Mouse (Mus musculus) intestine, embryonic 14.5 days (tissue): ENCODE data around the gene Olfr547. TPM values are rescaled to one million over a fixed set of nuclear protein-coding genes. Genes with fewer than 3 reads are reported as not detected.

Source experiments
- ATAC-seq: fragments of 200-750 bp; cut with Nextera tagmentation; replicated peaks from 2 replicates; pipeline ENCODE4 v1.8.0; 2017; ENCODE audit warnings: low read depth, moderate number of reproducible peaks, moderate TSS enrichment, moderate library complexity; ENCODE audit not compliant: low FRiP score, low TSS enrichment
- DNase-seq: peaks from one replicate; pipeline ENCODE4 v3.0.0-alpha.2; 2018; ENCODE audit warnings: low spot score
- H3K27ac ChIP-seq: fragments of 300-500 bp; sonication (generic); 2 replicates; pipeline ENCODE4 v1.5.1; 2014; ENCODE audit warnings: low read depth, mild to moderate bottlenecking, control low read depth
- H3K27me3 ChIP-seq: fragments of 300-500 bp; sonication (generic); replicated peaks from 2 replicates; pipeline ENCODE4 v1.6.1; 2014; ENCODE audit warnings: low read length, control low read depth; ENCODE audit not compliant: control insufficient read depth, insufficient read depth
- H3K36me3 ChIP-seq: fragments of 300-500 bp; sonication (generic); 2 replicates; pipeline ENCODE4 v1.6.1; 2014; ENCODE audit warnings: low read length, control low read depth; ENCODE audit not compliant: control insufficient read depth, insufficient read depth
- H3K4me1 ChIP-seq: fragments of 300-500 bp; sonication (generic); replicated peaks from 2 replicates; pipeline ENCODE4 v1.6.1; 2014; ENCODE audit warnings: low read length, control low read depth, mixed read lengths; ENCODE audit not compliant: control insufficient read depth, insufficient read depth
- H3K4me2 ChIP-seq: fragments of 300-500 bp; sonication (generic); 2 replicates; pipeline ENCODE4 v1.6.1; 2014; ENCODE audit warnings: low read length
- H3K4me3 ChIP-seq: fragments of 300-500 bp; sonication (generic); 2 replicates; pipeline ENCODE4 v1.5.1; 2014; ENCODE audit warnings: low read depth, low read length, control low read depth, mixed read lengths
- H3K9ac ChIP-seq: fragments of 300-500 bp; sonication (generic); 2 replicates; pipeline ENCODE4 v1.6.1; 2014; ENCODE audit warnings: mild to moderate bottlenecking, low read length
- H3K9me3 ChIP-seq: fragments of 300-500 bp; sonication (generic); 2 replicates; pipeline ENCODE4 v1.6.1; 2016; ENCODE audit warnings: low read length, control low read depth; ENCODE audit not compliant: control insufficient read depth
- WGBS: fragments of 180-500 bp; shearing (Covaris S2); extraction: QIAGEN DNeasy Blood & Tissue Kit; methylation state at CpG from one replicate; pipeline ENCODE4 v1.1.7; 2014; 5-methylcytosine and 5-hydroxymethylcytosine counted together
- polyA plus RNA-seq: library from polyadenylated mRNA; unstranded; fragments of >200 nt; fragmentation: Nextera tagmentation; extraction: Ambion mirVana; gene quantifications from 2 replicates; pipeline ENCODE4 v1.2.1, GENCODE M21; 2014

Gene Olfr547
- polyA plus RNA-seq, 1 experiment from 2014 or later = not detected

DNA sequence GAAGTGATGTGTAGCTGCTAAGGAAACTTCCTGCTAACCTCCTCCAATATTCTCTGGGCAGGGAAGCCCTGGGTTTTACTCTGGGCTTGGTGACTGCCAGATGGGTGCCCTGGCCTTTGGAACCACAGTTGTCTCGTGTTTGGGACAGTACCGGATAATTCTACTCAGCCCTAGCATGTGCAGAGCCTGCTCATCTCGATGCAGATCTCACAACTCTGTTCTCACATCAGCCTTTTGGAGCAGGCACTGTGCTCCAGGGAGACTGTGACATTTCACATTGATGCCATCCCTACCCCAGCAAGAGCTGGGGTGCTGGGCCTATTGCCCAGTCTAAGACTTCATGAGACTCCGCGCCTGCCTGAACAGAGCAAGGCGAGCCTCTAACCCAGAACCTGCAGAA, 25.9 kb upstream of the Olfr547 start:
- no peaks in the 10 kb centered on the region for H3K4me1 ChIP-seq
- H3K27ac ChIP-seq = no peak overlapping the region
- no peak for DNase-seq
- H3K4me3 ChIP-seq = no peak overlapping the region
- H3K4me2 ChIP-seq = no peak overlapping the region
- H3K9me3 ChIP-seq = no peaks in the 10 kb centered on the region
- ATAC-seq = no peak
- H3K36me3 ChIP-seq = no peaks in the 10 kb centered on the region
- H3K27me3 ChIP-seq = no peaks in the 10 kb centered on the region
- no peak overlapping the region for H3K9ac ChIP-seq
- WGBS = 89% methylated on average over 6 of the region's 6 CpGs

DNA sequence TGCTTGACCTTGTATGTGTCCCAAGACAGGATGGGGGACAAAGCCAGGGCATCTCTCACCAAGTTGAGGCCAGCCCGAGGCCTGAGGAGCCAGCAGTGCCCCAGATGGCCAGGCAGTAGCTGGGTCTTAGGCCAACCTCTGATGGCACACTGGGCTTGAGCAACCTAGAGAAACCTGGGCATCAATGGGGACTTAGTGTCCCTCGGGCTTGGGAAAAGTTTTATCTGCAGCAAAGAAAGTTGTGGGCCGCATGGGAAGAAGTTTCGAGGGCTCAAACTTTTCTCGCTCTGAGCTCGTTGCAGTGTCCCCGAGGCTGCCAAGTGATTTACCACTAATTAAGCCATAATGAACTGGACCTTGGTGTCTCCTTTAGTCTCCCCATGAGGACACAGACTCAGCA, 24.8 kb upstream of the Olfr547 start:
- no peaks in the 10 kb centered on the region for H3K36me3 ChIP-seq
- no peak overlapping the region for H3K4me3 ChIP-seq
- DNase-seq = no peak
- ATAC-seq = no peak
- H3K27me3 ChIP-seq = no peaks in the 10 kb centered on the region
- no peaks in the 10 kb centered on the region for H3K9me3 ChIP-seq
- H3K4me1 ChIP-seq = no peaks in the 10 kb centered on the region
- H3K27ac ChIP-seq = no peak overlapping the region
- no peak overlapping the region for H3K4me2 ChIP-seq
- no peak overlapping the region for H3K9ac ChIP-seq
- WGBS = 80% methylated on average over 7 of the region's 7 CpGs

DNA sequence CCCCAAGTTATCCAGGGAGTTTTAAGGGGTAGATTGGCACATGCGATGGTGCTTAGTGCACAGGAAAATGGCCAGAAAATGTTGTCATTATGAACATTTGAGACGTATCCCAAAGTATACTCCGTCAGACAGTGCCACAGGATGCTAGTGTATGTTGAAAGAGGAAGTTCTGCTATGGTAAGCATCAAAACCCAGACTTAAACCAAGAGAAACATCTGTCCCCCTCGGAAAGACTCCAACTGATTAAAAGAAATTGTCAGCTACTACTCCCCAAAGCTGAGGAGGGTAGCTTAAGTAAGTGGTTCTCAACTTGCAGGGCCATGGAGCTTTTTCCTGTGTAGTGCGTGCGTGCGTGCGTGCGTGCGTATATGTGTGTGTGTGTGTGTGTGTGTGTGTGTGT, 22.6 kb upstream of the Olfr547 start:
- Histone ChIP-seq H3K4me2 (no peak overlapping the region), H3K4me1 (no peaks in the 10 kb centered on the region)
- DNase-seq = no peak

DNA sequence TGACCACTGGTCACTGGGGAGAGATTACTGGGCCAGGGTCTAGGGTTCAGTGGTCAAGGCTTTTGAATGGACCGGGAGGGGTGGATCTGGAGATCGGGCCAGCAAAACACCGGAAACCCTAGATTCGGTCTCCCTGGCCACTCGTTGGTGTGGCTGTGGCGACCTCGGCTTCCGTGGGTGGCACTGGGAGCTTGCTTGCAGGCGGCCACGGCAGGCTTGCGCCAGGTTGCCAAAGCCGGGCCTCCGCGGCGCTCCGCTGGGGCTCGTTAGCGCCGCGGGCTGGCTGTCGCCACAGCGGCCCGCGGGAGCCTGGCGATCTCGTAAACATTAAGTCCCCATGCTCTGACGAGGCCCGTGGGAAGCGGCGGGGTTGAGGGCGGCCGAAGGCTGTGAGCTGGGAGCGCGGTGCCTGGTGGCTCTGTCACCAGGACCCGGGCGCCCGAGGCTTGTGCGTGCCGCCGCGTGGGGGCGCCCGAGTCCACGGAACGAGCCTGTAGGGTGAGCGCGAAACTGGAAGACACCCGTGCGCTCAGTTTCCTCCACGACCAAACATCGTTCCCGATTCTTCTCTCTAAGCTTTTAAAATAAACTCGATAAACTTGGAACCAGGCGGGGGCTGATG, 21.6 kb upstream of the Olfr547 start:
- Histone ChIP-seq H3K4me1 (no peaks in the 10 kb centered on the region), H3K9me3 (no peaks in the 10 kb centered on the region), H3K9ac (peak overlapping the region; percentile 60), H3K4me3 (peak overlapping the region; percentile 41), H3K27ac (no peak overlapping the region), H3K4me2 (peak overlapping the region; percentile 93), H3K36me3 (no peaks in the 10 kb centered on the region), H3K27me3 (no peaks in the 10 kb centered on the region)
- DNase-seq (peak; percentile 95), ATAC-seq (peak; percentile 95)
- WGBS = 1% methylated on average over 54 of the region's 54 CpGs

More for the DNA sequence above, 22.6 kb upstream of the Olfr547 start:
- WGBS = 89% methylated on average over 10 of the region's 10 CpGs
- Histone ChIP-seq H3K27me3 (no peaks in the 10 kb centered on the region), H3K9me3 (no peaks in the 10 kb centered on the region), H3K27ac (no peak overlapping the region), H3K4me3 (no peak overlapping the region), H3K36me3 (no peaks in the 10 kb centered on the region), H3K9ac (no peak overlapping the region)
- no peak for ATAC-seq

DNA sequence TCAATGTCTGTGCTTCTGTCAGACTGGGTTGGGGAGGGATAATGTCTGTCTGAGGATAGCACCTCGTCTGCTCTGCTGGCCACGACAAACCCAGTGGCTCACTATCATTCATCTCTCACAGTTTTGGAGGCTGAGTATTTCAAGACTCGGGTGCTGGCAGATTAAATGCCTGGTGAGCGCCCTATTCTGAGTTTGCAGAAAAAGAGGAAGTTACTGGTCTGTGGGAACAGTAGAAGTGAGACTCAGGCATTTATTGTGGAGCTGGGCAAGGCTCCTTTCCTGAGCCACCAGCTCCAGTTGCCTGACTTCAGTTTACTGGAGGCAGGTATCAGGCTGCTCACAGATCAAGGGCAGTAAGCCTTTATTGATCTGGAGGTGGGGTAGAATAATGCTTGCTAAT, 20.4 kb upstream of the Olfr547 start:
- DNase-seq (no peak), ATAC-seq (no peak)
- H3K4me1 ChIP-seq = no peaks in the 10 kb centered on the region
- H3K27me3 ChIP-seq = no peaks in the 10 kb centered on the region
- no peaks in the 10 kb centered on the region for H3K36me3 ChIP-seq
- H3K27ac ChIP-seq = no peak overlapping the region
- 63% methylated on average over 4 of the region's 4 CpGs for WGBS
- H3K4me2 ChIP-seq = no peak overlapping the region
- H3K9me3 ChIP-seq = no peaks in the 10 kb centered on the region
- no peak overlapping the region for H3K9ac ChIP-seq
- no peak overlapping the region for H3K4me3 ChIP-seq

DNA sequence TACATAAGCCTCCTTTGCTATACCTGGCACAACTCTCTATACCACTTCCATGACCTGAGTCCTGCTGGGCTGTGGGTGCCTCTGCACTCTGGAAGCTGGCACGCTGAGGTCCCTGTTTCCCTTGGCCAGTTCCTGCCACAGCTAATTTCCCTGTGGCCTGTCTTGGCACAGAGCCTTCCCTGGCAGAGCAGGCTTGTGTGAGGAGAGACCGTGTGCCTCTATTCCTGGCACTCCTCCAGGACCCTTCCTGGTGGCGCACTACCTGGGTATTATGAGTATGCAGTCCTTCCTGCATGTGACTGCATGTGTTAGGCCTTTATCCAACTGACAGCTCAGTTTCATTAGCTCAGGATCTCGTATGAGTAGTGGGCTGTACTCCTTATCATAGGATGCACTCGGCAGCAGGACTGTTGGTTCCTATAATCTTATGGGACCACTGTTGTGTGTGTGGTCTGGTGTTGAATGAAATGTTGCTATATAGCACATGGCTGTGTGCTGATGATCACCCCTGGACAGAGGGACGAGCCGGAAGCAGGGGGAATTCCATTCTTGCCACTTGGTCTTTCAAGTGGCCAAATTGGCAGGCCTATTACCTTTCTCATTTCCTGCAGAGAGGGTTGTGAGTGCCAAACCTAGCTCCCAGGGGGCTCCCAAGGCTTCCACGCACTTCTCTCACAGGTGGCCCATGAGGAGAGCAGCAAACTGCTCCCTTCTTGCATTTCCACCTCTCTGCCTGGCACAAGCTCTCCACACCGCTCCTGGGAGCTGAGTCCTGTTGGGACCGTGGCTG, 18.1 kb upstream of the Olfr547 start:
- Histone ChIP-seq H3K9ac (no peak overlapping the region), H3K27me3 (no peaks in the 10 kb centered on the region), H3K9me3 (no peaks in the 10 kb centered on the region), H3K27ac (no peak overlapping the region), H3K4me1 (no peaks in the 10 kb centered on the region), H3K36me3 (no peaks in the 10 kb centered on the region), H3K4me3 (no peak overlapping the region), H3K4me2 (no peak overlapping the region)
- ATAC-seq (no peak), DNase-seq (no peak)
- 76% methylated on average over 10 of the region's 10 CpGs for WGBS

DNA sequence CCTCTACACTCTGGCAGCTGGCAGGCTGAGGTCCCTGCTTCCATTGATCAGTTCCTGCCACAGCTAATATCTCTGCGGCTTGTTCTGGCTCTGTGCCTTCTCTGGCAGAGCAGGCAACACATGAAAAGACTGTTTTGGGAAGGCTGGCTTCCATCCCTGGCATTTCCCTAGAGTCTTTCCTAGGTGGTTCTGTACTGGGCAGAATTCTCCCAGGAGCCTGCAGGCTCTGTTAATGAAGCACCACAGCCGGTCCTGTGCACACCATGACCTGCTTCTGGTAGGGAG, 17.6 kb upstream of the Olfr547 start:
- Histone ChIP-seq H3K9me3 (no peaks in the 10 kb centered on the region), H3K4me2 (no peak overlapping the region), H3K4me1 (no peaks in the 10 kb centered on the region), H3K4me3 (no peak overlapping the region), H3K27me3 (no peaks in the 10 kb centered on the region), H3K36me3 (no peaks in the 10 kb centered on the region), H3K27ac (no peak overlapping the region), H3K9ac (no peak overlapping the region)
- ATAC-seq = no peak
- 91% methylated on average over 2 of the region's 2 CpGs for WGBS
- no peak for DNase-seq

DNA sequence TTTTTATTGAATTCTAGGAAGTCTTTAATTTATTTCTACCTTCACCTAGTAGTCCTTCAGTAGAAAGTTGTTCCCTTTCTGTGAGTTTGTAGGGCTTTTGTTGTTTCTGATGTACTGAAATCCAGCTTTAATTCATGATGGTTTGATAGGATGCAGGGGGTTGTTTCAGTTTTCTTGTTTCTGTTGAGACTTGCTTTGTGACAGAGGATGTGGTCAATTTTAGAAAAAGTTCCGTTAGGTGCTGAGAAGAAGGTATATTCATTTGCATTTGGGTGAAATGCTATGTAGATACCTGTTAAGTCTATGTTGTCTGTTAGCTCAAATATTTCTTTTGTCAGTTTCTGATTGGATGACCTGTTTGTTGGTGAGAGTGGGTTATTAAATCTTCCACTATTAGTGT, 5.5 kb upstream of the Olfr547 start:
- H3K27me3 ChIP-seq = no peaks in the 10 kb centered on the region
- WGBS = 78% methylated on average over 1 of the region's 1 CpGs
- no peaks in the 10 kb centered on the region for H3K36me3 ChIP-seq
- no peak overlapping the region for H3K9ac ChIP-seq
- DNase-seq = no peak
- no peak overlapping the region for H3K4me2 ChIP-seq
- no peak overlapping the region for H3K4me3 ChIP-seq
- ATAC-seq = no peak
- H3K27ac ChIP-seq = no peak overlapping the region
- no peaks in the 10 kb centered on the region for H3K9me3 ChIP-seq
- H3K4me1 ChIP-seq = no peaks in the 10 kb centered on the region

DNA sequence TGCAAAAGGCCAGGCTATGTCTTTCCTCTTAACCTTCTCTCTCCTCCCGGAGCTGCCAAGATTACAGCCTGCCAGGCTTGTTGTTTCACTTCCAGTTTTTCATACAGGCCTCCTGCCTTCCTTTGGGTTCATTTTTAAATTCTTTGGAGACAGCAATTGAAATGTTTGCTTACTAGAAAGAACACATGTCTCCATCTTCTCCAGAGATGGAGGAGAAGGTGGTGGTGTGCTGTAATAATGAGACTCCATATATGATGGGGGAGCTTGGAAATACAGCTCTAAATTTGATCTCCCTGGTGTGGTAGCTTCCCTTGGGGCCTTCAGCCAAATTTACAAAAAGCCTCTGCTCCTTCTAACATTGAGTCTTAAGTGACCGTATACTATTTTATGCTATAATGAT, 6.0 kb downstream of the Olfr547 start, which contains the start of gene Olfr548-ps1:
Gene Olfr548-ps1, plus strand, starts transcription at position 301 of the 400 bp plus-strand sequence.
- Histone ChIP-seq H3K4me2 (no peak within 1 kb of the TSS), H3K9me3 (no peaks in the 10 kb centered on the region), H3K27ac (no peak within 1 kb of the TSS), H3K9ac (no peak within 1 kb of the TSS), H3K4me1 (no peaks in the 10 kb centered on the region), H3K4me3 (no peak within 1 kb of the TSS), H3K36me3 (no peaks in the 10 kb centered on the region), H3K27me3 (no peaks in the 10 kb centered on the region)
- whole genome bisulfite sequencing = 76% methylated on average over 2 of the region's 2 CpGs
- no peak for ATAC-seq
- no peak for DNase-seq
